Mouse (Mus musculus) brain, adult 2 months (tissue): Measurements from ENCODE around the gene Kdelc2.

Experiments used
- DNase-seq: peaks from one replicate; pipeline ENCODE4 v3.0.0; 2011; ENCODE audit warnings: low read depth, low spot score

The Kdelc2 gene

DNA sequence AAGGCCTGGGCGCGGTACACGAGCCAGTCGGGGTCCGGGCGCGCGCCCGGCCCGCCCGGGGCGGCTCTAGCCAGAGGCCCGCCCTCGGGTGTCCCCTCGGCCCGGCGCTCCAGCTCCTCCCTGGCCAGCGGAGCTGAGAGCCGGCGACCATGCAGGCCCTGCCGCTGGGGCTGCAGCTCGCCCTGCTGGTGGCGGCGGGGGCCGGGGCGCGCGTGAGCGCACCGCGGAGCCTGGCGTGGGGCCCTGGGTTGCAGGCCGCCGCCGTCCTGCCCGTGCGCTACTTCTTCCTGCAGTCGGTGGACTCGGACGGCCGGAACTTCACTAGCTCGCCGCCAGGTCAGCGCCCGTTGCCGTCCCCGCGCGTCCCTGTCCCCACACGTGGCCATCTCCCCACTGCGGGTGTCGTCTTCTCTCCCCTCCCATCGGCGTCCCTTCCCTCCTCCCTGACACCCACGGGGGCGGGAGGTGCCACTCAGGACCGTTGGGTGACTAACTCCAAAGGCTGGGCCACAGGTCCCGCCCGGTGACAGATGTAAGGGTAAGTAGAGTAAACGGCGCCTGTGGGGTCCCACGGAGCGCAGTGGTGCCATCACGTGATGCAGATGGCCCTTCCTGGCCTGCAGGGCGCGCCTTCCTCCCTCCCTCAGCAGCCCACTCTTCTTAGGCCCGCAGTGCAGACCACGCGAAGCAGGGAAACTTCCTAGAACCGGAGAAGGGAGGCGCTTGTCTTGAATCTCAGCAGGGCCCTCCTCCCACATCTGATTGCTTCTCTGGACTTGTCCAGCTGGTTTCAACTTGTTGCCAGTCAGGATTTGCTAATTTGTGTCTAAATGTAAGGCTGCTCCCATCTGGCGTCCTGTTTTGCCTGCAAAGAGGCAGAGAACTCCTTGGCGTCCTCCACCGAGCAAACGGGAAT, at the start of gene Kdelc2:
TSS of gene Kdelc2 (plus strand) at position 75 of the 916 bp plus-strand sequence.
- DNase-seq = peak; percentile 96

DNA sequence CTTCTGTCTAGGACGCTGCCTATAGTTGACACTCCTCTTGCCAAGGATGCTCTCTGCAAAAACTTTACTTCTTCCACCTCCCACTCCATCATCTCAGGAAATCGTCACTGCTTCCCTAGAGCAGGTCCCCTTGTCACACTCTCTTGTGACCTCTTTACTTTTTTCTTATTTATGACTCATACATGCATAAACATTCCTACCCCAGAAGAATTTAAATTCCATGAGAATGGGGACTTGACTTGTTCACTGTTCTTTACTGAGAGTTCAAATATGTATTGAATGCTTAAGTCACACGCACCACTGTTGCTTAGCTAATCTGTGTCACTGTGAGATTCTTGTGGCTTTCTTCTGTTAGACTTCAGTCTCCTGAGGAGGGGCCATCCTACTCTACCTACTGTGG, 48.7 kb upstream of the Kdelc2 start:
- no peak for DNase-seq

DNA sequence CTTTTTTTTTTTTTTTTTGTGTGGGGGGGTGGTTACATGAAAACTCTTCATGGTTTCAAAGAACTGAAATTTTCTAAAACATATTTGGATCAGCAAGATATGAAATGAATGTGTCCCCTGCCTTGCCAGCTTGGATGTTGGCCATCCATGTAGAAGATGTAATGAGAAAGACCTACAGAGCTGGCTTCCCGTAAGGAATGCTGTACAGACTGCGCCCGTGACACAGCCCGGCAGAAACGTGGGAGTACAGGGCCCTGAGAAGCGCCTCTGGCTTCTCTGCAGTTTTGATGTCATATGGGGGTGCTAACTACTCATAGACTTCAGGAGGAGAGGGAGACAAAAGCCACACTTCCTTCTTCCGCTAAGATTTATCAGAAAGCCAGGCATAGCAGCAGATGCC, 44.2 kb upstream of the Kdelc2 start:
- no peak for DNase-seq

DNA sequence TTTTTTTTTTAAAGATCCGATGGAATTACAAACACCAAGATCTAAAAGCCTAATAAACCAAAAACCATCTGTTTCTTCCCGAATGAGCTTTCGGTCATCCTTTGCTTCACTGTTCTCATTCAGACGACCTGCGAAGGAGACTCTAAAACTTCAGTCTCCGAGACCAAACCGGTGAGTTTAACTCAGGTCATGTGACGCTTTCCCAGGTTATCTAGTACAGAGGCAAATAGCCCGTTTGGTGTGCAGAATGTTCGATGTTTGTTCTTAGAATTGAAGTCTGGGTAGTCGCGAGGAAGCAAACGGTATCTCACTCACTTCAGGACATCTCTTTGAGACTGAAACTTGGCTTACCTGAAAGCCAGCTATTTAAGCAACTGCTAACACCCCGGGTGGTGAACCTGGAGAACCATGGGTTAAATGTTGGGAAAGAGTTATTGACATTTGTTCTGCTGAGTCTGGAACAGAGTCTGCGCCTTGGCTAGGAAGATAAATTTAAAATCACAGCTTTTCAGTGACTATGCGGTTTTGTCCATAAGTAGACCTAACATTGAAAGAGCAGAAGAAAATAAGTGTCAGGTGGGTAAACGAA, 43.4 kb upstream of the Kdelc2 start:
- DNase-seq = no peak

DNA sequence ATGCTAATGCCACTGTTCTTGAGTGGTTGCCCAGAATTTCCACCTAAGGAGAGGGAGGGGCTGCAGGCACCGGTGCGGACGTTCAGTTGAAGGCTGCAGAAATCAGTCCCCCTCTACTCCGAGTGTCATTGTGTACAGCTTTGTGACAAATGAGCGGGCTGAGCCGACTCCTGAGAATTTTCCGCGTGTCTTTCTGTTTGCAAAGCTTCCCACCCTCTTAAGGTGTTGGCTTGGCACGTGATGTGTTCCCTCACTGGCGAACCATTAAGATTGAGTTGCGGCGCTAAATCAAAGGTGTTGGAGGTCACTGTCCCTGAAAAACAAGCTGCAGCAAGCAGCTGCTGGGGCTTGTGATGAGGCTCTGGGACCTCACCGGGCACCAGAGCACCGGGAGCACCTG, 42.9 kb upstream of the Kdelc2 start:
- peak; percentile 88 for DNase-seq

DNA sequence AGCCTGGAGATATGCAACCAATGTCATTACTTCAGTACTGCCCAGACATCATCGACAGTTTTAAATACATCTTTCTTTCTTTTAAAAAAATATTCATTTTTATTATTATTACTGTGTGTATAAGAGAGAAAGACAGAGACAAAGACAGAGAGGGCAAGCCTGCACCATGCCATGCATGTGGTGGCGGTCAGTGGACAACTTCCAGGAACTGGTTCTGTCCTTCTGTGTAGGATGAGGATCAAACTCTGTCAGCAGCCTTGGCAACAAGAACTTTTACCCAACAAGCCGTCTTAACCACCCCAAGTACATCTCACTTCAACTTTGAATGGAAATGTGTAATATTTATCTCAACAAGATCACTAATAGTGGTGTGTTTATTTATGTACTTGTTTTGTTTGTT, 41.8 kb upstream of the Kdelc2 start:
- peak; percentile 74 for DNase-seq

DNA sequence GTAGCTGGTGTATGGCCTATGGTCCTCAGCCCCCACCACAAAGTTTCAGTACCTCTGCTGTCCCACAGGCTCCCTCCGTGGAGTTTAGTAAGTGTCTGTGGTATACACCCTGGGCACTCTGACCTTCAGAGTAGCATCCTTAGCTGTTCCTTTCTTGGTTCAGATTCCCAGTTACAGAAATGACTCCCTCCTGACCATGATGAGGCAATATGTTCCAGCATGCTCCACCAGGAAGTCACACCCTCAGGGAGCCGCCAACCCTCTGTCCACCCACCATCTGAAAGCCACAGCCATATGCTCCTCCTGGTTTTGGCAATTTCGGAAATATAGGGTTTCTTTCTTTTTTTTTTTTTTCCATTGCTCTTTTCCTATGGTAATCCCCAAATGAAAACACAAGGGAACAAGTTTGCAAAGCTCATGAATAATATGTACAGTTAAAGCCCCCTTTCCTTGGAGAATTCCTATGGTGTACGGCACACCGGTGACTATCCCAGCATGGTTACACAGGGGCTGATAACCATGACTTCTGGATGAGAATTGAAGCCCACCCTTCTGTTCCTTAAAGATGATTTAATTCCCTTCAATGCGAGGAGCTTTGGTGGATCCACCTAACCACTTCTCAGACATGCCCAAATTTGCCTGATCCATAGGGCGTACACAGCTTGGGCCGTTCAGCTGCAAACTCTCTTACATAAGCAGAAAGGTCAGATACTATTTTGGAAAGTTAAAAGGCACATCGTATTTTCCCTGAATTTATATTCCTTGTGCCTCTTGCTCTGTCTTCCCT, 39.0 kb upstream of the Kdelc2 start:
- peak; percentile 97 for DNase-seq

DNA sequence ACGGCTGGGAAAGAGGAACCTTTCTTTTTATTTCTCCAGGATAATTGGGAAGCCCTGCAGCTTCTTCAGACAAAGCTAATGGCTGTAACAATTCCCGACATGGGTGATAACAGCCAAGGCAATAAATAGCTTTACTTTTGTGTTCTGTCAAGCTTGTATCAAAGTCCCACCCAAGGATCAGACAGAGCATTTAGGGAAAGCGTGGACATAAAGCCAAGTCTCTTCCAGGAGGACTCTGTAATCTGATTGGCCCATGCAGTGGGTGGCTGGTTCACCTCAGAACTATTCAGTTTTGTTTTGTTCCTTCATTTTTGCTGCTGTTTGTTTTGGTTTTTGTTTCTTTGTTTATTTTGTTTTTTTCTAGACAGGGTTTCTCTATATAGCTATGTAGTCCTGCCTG, 38.1 kb upstream of the Kdelc2 start:
- DNase-seq = no peak

DNA sequence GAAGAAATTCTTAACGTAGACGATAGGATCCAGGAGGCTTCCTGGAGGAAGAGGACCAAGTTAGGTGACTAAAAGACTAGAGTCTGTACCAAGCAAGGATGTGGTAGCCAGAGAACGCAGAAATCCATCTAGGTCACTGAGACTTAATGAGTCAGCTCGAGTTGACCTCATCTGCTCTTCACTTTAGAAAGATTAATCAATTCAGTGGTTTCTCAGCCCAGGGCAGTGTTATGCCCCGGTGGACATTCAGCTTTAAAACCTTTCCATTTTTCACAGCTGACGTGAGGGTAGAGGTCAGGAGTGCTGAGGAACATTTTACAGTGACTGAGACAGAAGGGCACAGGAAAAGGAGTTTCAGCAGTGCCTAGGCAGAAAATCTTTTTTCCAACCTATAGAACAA, 37.4 kb upstream of the Kdelc2 start:
- no peak for DNase-seq

DNA sequence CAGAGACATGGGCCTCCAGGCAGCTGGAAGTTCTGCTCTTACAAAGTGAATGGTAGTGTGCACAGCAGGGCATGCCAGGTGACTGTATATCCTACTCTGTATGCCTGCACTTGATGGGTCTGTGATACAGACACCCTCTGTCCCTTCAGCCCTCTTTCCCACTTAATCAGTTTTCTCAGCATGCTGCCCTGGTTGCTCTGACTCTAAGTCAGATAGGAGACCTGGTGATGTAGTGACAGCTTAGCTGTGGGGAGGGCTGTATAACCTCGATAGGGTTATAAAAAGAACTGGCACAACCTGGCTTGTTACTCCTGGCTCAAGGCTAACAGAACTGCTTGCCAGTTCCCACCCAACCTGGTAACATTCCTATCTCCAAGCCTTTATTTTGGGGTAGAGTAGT, 34.6 kb upstream of the Kdelc2 start:
- DNase-seq = peak; percentile 93

DNA sequence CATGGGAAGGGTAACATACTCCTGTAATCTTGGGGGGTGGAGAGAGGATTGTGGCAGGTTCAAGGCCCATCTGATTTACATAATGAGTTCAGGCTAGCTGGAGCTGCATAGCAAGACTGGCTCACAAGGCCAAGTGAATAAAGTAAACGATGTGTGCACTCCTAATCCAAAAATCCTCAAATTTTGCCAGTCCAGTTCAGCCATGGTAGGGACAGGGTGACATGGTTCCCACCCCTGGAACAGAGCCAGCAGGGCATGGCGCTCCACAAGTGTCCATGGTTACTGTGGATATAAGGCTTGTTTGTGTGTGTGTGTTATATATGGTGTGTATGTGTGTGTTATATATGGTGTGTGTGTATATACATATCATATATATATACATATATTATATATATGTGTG, 33.5 kb upstream of the Kdelc2 start:
- no peak for DNase-seq

DNA sequence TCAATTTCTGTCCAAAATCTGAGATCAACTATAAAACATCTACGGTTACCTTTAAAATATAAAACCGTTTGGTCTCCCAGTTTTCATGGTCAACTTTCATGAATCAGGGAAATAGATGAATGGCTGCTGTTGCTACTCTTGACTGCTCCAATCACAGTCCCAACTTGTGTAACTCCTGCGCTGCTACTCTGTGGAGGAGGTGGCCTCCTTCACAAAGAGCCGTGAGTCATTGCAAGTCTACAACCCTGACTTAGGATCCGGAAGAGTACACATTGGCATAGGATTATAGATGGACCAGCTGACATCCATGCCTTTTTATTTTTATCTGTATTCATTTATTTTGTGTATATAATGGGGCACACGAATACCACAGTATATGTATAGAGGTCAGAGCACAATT, 31.9 kb upstream of the Kdelc2 start:
- DNase-seq = peak; percentile 52

DNA sequence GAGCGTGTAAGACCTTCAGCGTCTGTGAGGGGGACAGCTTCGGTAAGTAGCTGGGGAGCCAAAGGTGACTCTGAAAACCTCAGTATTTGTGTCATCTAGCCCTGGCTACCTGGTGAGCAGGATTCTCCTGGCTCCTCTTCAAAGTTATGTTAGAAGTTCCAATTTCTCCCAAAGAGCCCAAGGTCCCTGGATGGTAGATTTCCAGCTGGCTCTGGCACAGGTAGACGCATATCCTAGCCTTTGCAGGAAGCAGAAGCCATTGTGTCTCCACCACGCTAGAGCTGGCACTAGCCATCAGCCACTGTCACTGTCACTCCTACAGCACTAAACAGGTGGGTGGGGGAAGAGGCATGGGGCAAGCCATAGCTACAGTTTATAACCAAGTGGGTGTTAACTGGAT, 30.7 kb upstream of the Kdelc2 start:
- DNase-seq = peak; percentile 51

DNA sequence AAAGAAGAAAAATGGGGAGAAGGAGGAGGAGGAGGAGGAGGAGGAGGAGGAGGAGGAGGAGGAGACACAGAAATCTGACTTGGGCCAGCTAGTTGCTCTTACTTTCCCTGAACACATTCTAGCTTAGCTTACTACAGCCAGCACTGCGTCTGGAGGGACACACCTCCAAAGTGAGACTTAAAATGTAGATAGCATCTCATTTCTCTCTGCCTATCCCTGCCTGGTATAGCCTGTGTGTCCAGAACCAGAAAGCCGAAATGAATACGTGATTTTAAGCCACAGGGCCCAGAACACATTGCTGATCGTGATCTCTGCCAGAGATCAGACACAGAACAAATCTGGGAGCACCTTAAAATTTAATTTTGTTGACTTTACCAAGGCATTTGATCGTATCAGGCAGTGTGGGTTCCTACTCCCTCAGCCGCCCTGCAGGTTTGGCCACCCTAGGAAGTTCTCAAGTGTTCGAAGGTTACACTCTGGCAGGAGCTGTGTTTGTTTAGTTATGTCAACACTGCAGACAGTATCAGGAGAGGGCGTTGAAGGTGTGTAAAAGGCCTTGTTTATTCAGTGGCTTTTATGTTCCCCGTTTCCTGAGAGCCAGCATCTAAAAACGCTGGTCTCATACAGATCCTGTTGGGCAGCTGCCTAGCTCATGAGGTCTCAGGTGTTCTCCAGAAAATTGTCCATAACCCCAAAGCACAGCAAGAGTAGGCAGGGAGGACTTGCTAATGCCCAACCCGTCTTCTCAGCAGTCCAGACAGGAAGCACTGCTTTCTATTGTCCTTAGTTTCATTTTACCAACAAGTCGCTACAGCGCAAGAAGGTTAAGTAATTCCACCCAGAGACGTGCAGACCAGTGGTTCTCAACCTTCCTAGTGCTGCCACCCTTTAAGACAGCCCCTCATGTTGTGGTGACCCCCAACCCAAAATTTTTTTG, 27.3 kb upstream of the Kdelc2 start:
- no peak for DNase-seq

DNA sequence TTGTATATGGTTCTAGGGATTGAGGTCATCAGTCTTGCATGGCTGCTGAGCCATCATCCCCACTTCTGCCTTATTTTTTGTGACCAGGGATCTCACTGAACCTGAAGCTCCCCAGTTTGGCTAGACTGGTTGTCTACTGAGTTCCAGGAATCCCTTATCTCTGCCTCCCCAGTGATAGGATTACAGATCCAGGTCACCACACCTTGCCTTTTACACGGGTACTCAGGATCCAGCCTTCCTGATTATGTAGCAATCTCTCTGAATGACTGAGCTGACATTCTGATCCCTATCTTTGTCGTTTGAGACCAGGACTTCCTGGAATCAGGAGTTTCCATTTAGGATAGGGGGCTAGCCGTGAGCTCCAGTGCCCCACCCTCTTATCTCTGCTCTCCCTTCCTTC, 12.5 kb upstream of the Kdelc2 start:
- DNase-seq = no peak

DNA sequence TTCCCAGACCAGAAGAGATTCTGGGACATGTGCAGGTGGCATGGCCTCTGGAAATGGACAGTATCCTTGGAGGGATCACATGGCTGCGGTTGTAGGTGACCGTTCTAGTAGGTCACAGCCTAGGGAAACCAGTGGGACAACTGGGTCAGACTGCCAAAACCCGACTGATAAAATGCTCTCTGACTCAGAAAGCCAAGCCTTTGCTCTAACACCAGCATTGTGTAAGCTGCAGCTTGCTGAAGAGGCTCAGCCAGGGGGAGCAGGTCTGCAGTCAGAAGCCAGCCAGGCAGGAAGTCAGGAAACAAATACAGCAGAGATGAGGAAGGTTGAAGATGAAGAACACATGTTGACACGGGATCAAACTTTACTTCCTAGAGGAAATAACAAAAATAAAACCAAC, 7.9 kb upstream of the Kdelc2 start:
- DNase-seq = no peak

DNA sequence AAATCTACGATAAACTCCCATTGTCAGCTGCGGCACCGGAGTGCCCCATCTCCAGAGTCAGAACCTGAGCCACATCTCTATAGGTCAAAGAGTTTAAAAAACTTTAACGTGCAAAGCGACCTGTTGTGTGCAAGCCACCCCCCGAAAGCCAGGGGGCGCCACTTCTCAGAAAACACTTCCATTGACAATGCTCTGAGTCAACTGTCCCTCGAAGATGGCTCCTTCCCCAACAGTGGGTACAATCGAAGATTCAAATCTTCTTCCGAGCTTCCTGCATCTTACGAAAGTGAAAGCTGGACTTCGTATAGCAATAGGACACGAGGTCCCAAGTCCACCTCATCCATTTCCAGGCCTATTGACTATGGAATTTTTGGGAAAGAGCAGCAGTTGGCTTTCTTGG, 7.0 kb upstream of the Kdelc2 start:
- no peak for DNase-seq

DNA sequence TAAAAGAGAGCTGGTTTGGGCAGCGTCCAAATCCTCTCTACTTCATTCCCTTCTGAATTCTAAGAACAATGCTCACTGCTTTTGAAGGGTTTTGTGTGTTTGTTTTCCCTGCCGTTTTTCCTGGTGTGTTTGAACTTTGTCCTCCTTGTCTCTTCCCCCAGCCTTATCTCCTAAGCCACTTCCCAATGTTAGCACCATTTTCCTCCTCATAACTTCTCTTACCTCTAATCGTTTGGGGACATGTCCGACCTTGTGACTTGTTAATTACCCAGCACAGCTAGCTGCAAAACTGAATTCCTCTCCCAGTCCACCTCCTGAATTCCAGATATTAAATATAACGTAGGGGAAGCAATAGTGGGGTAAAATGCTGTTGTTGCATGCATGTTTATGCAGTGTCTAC, 6.2 kb upstream of the Kdelc2 start:
- DNase-seq = no peak

DNA sequence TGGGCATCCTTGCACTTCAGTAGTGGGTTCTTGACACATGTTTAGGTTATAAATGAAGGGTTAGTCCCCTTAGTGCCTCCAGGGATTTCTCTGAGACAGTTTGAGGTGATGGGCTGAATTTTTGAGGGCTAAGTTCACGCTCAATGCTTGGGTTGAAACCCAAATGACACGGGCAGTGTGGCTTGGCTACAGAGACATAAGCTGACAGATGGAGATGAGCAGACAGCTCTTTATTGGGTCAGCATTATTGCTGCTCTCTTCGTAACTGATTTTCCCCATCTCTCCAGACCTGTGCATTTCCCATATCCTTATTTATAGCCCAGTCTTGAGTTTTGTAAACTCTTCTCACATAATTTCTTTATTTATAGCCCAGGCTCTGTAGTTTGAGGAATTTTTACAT, 5.7 kb upstream of the Kdelc2 start:
- peak; percentile 57 for DNase-seq

DNA sequence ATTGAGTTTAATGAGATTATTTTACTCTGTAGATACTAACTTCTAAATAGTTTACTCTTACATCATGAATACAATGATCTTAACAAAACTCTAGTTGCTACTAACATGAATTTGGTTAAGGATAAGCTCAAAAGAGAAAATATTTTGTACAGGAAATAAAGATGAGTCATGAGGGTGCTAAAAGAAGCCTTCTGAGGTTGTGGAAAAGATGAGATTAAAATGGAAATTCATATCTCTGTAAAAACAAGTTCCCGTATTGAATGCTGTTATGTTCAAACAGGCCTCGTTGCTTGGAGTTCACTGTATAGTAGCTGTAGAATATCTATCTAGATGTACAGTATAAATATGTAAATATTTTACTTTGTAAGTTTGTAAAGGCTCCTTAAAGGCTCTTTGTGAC, 3.2 kb upstream of the Kdelc2 start:
- DNase-seq = no peak

DNA sequence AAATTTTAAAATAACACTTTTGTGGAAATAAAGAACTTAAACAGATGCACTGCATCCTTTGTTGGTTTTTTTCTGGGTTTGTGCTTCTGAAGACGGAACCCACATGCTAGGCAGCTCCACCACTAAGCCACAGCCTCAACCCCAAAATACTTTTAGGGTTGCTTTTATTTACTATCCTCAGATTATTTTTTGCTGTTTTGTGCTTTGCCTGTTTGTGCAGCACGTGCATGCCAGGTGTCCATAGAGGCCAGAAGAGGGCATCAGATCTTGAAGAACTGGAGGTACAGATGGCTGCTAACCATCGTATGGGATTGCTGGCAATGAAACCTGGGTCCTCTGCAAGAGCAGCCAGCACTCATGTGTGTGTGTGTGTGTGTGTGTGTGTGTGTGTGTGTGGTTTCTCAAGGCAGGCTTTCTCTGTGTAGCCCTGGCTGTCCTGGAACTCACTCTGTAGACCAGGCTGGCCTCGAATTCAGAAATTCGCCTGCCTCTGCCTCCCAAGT, 2.7 kb upstream of the Kdelc2 start:
- peak; percentile 85 for DNase-seq
